Mouse (Mus musculus): ENCODE data around the gene Ccrl2. TPM values are rescaled to one million over a fixed set of nuclear protein-coding genes. Genes with fewer than 3 reads are reported as not detected.

The Ccrl2 gene
- polyA plus RNA-seq, 1 experiment from 2014 or later, result 1.1 TPM

DNA sequence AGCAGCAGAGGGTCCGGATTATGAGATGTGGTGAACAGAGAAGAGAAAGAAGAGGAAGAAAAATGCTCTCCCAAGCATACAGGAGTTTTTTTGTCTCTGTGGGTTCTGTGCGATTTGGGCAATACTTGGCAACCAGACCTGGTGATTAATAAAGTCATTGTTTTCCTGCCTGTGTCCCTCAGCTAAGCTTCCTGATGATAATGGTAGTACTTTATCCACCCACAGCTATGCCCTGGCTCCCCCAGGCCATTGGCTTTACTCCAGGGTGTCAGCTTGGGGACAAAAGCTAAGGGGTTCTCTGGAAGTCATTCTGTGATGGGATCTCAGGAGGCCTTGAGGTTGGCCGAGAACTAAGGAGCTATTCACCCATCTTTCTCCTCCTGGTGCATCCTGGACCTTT, 45.3 kb downstream of the Ccrl2 start:
- Histone ChIP-seq H3K4me3 (no peak overlapping the region), H3K27me3 (replicated peaks) (no peaks in the 10 kb centered on the region), H3K9me3 (no peaks in the 10 kb centered on the region), H3K27ac (no peak overlapping the region), H3K4me2 (no peak overlapping the region), H3K9ac (no peak overlapping the region), H3K4me1 (no peaks in the 10 kb centered on the region), H3K36me3 (replicated peaks) (no peaks in the 10 kb centered on the region)
- 79% methylated on average over 3 of the region's 3 CpGs for WGBS
- no peak for ATAC-seq (replicated peaks)

DNA sequence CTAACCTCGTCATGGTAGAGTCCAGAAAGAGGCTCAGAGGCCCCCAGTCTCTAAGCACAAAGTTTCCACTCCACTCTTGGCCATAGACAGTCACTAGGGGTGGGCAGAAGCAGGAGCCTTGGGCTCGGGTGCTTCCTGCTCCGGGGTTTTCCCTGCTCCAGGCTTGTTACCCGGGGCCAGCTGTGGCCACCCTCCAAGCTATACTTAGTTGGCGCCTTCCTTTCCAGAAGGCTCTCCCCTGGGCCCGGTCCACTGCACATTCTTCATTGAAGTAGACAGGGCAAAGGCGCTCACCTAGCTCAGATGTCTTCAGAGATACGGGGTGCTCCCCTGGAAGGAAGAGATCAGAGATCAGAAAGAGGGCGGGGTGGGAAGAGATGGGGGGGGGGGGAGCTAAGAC, 45.8 kb downstream of the Ccrl2 start:
- Histone ChIP-seq H3K4me1 (no peaks in the 10 kb centered on the region), H3K27me3 (replicated peaks) (no peaks in the 10 kb centered on the region), H3K9ac (no peak overlapping the region), H3K4me2 (no peak overlapping the region), H3K9me3 (no peaks in the 10 kb centered on the region), H3K36me3 (replicated peaks) (no peaks in the 10 kb centered on the region), H3K27ac (no peak overlapping the region), H3K4me3 (no peak overlapping the region)
- WGBS, result 82% methylated on average over 9 of the region's 9 CpGs
- ATAC-seq (replicated peaks), result no peak

DNA sequence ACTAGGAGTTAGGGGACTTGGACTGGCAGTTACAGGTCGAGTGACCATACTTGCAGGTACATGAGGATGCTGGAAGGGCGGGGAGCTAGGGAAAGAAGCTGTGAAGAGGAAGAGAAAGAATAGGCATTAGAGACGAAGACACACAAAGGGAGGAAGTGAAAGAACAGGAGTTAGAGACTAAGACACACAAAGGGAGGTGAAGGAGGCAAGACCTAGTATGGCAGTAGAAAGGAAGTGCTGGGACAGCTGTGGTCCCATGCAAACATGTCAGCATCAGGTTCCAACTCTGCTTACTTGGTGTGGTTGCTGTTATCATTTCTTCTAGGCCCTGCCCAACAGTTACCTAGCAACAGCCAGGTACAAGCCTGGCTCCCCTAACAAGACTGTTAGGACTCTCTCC, 47.6 kb downstream of the Ccrl2 start:
- Histone ChIP-seq H3K4me1 (no peaks in the 10 kb centered on the region), H3K4me2 (no peak overlapping the region), H3K27me3 (replicated peaks) (no peaks in the 10 kb centered on the region), H3K9ac (no peak overlapping the region), H3K9me3 (no peaks in the 10 kb centered on the region), H3K36me3 (replicated peaks) (no peaks in the 10 kb centered on the region), H3K27ac (no peak overlapping the region), H3K4me3 (no peak overlapping the region)
- no peak for ATAC-seq (replicated peaks)
- 74% methylated on average over 3 of the region's 3 CpGs for WGBS

DNA sequence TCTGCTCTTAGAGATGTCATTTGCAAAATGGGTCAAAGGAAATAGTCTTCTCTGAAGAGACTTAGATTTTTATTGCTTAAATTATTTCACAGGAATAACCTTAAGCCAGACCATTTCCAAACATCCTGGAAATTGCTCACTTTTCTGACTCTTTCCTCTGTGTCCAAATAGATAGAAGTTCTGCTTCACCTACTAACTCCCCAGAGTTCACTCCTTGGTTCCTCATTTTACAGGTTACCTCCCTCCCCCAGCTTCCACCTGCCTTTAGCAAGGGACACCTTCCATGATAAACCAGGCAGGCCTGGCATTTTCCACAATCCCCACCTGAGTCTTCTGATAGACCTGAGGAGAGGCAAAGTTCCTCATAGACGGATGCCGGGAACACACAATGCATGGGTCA, 50.8 kb downstream of the Ccrl2 start:
- Histone ChIP-seq H3K27ac (no peak overlapping the region), H3K9me3 (no peaks in the 10 kb centered on the region), H3K4me1 (no peaks in the 10 kb centered on the region), H3K9ac (no peak overlapping the region), H3K27me3 (replicated peaks) (no peaks in the 10 kb centered on the region), H3K4me3 (no peak overlapping the region), H3K36me3 (replicated peaks) (no peaks in the 10 kb centered on the region), H3K4me2 (no peak overlapping the region)
- ATAC-seq (replicated peaks), result no peak
- 94% methylated on average over 2 of the region's 2 CpGs for WGBS

Other genes starting within 250 kb of the Ccrl2 start
- gene Prss44, start 243.5 kb downstream of the Ccrl2 start, polyA plus RNA-seq (2015; fragmentation: Nextera tagmentation; extraction: Ambion mirVana), result not detected in 2 replicates
- gene Prss43, start 230.8 kb downstream of the Ccrl2 start, polyA plus RNA-seq (2015; fragmentation: Nextera tagmentation; extraction: Ambion mirVana), result not detected in 2 replicates
- gene Prss45, start 222.9 kb downstream of the Ccrl2 start, polyA plus RNA-seq (2015; fragmentation: Nextera tagmentation; extraction: Ambion mirVana), result not detected in 2 replicates
- not detected in 2 replicates for gene Prss46, start 213.0 kb downstream of the Ccrl2 start, polyA plus RNA-seq (2015; fragmentation: Nextera tagmentation; extraction: Ambion mirVana)
- gene Prss50, start 199.6 kb downstream of the Ccrl2 start, polyA plus RNA-seq (2015; fragmentation: Nextera tagmentation; extraction: Ambion mirVana), result 0.20 TPM in 1 of 2 replicates, not detected in the other
- gene Als2cl, start 177.6 kb downstream of the Ccrl2 start, polyA plus RNA-seq (2015; fragmentation: Nextera tagmentation; extraction: Ambion mirVana), result 1.2 and 2.0 TPM in 2 replicates
- gene Tmie, start 177.4 kb downstream of the Ccrl2 start, polyA plus RNA-seq (2015; fragmentation: Nextera tagmentation; extraction: Ambion mirVana), result 2.7 and 3.1 TPM in 2 replicates
- gene Fam240a, start 140.7 kb downstream of the Ccrl2 start, polyA plus RNA-seq (2015; fragmentation: Nextera tagmentation; extraction: Ambion mirVana), result not detected in 2 replicates
- gene Tdgf1, start 111.4 kb downstream of the Ccrl2 start, polyA plus RNA-seq (2015; fragmentation: Nextera tagmentation; extraction: Ambion mirVana), result not detected in 2 replicates
- 0.42 and 1.0 TPM in 2 replicates for gene Lrrc2, start 106.0 kb downstream of the Ccrl2 start, polyA plus RNA-seq (2015; fragmentation: Nextera tagmentation; extraction: Ambion mirVana)
- not detected in 2 replicates for gene Rtp3, start 66.9 kb downstream of the Ccrl2 start, polyA plus RNA-seq (2015; fragmentation: Nextera tagmentation; extraction: Ambion mirVana)
- gene Ltf, start 38.2 kb downstream of the Ccrl2 start, polyA plus RNA-seq (2015; fragmentation: Nextera tagmentation; extraction: Ambion mirVana), result 1.4 and 1.9 TPM in 2 replicates
- gene Lrrfip2, start 60.1 kb upstream of the Ccrl2 start, polyA plus RNA-seq (2015; fragmentation: Nextera tagmentation; extraction: Ambion mirVana), result 45.6 and 51.3 TPM in 2 replicates
- 25.7 and 31.3 TPM in 2 replicates for gene Mlh1, start 214.3 kb upstream of the Ccrl2 start, polyA plus RNA-seq (2015; fragmentation: Nextera tagmentation; extraction: Ambion mirVana)
- 60.4 and 68.6 TPM in 2 replicates for gene Epm2aip1, start 214.4 kb upstream of the Ccrl2 start, polyA plus RNA-seq (2015; fragmentation: Nextera tagmentation; extraction: Ambion mirVana)

Data from midbrain, embryonic 15.5 days (tissue).